Mouse (Mus musculus) heart, adult 11 months (tissue): ENCODE results near the gene St3gal6.
A peak's percentile ranks its signal among the peaks of the same experiment; 100 is the strongest.

ENCODE experiments used
- DNase-seq: peaks from one replicate; pipeline ENCODE4 v3.0.0; 2022

The St3gal6 gene

GRCm38 (mm10) chr16:58523972-58524850, at the start of gene St3gal6:
Gene St3gal6, minus strand, starts transcription at chr16:58524243.
- DNase-seq, result peak; percentile 95

- DNase-seq, result no peak
Observed at GRCm38 (mm10) chr16:58570694-58571264, 46.7 kb upstream of the St3gal6 start.

- DNase-seq, result no peak
Observed at GRCm38 (mm10) chr16:58561196-58561595, 37.2 kb upstream of the St3gal6 start.

- peak; percentile 7 for DNase-seq
Observed at GRCm38 (mm10) chr16:58556067-58556830, 32.2 kb upstream of the St3gal6 start.

GRCm38 (mm10) chr16:58554673-58555072, 30.6 kb upstream of the St3gal6 start:
- DNase-seq, result no peak

GRCm38 (mm10) chr16:58548042-58548441, 24.0 kb upstream of the St3gal6 start:
- DNase-seq, result no peak

- peak; percentile 54 for DNase-seq
Observed at GRCm38 (mm10) chr16:58546128-58546527, 22.1 kb upstream of the St3gal6 start.

GRCm38 (mm10) chr16:58539490-58539889, 15.4 kb upstream of the St3gal6 start:
- DNase-seq, result peak; percentile 58

GRCm38 (mm10) chr16:58539011-58539410, 15.0 kb upstream of the St3gal6 start:
- peak; percentile 80 for DNase-seq

GRCm38 (mm10) chr16:58536076-58536475, 12.0 kb upstream of the St3gal6 start:
- no peak for DNase-seq

- no peak for DNase-seq
Observed at GRCm38 (mm10) chr16:58535236-58535635, 11.2 kb upstream of the St3gal6 start.

- peak; percentile 51 for DNase-seq
Observed at GRCm38 (mm10) chr16:58534245-58535142, 10.5 kb upstream of the St3gal6 start.

- DNase-seq, result peak; percentile 23
Observed at GRCm38 (mm10) chr16:58533742-58534141, 9.7 kb upstream of the St3gal6 start.

GRCm38 (mm10) chr16:58533254-58533653, 9.2 kb upstream of the St3gal6 start:
- DNase-seq, result peak; percentile 19

- DNase-seq, result no peak
Observed at GRCm38 (mm10) chr16:58532511-58532910, 8.5 kb upstream of the St3gal6 start.

- peak; percentile 61 for DNase-seq
Observed at GRCm38 (mm10) chr16:58527817-58528216, 3.8 kb upstream of the St3gal6 start.

- peak; percentile 72 for DNase-seq
Observed at GRCm38 (mm10) chr16:58526729-58527128, 2.7 kb upstream of the St3gal6 start.

GRCm38 (mm10) chr16:58525832-58526231, 1.8 kb upstream of the St3gal6 start:
- no peak for DNase-seq

GRCm38 (mm10) chr16:58523044-58523859, 791 bp downstream of the St3gal6 start:
- peak; percentile 99 for DNase-seq

- no peak for DNase-seq
Observed at GRCm38 (mm10) chr16:58522677-58523043, 1.4 kb downstream of the St3gal6 start.

GRCm38 (mm10) chr16:58521900-58522299, 2.1 kb downstream of the St3gal6 start:
- DNase-seq, result peak; percentile 89

- DNase-seq, result peak; percentile 74
Observed at GRCm38 (mm10) chr16:58521182-58521581, 2.9 kb downstream of the St3gal6 start.
